In the genomic region with DNA sequence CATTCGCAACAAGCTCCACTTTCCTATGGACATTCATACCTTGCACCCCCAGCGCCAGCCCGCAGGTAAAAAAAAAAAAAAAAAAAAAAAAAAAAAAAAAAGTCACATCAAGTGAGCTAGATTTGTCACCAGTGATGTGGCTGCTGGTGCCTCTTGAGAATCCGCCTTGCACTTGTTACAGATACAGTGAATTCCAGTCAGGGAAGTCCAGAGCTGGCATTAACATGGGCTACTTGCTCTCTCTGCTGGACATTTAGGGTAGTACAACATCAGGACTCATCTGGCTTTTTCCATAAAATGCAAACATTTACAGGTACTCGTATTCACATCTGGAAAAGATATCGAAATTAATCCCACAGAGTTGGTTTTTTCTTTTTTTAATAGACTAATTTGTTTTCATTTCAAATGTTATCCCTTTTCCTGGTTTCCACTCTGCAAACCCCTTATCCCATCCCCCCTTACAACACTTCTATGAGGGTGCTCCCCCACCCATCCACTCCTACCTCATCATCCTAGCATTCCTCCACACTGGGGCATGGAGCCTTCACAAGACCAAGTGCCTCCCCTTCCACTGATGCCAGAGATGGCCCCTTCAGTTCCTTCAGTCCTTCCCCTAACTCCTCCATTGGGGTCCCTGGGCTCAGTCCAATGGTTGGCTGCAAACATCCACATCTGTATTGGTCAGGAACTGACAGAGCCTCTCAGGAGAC, we compare ENCODE assay signal across 8 mouse cellular contexts. TPM values are rescaled to one million over a fixed set of nuclear protein-coding genes. Genes with fewer than 3 reads are reported as not detected.
DNase-seq lines count a peak whose midpoint lies in the region; ATAC-seq and TF ChIP-seq lines count a peak whose summit lies in the region.

No protein-coding gene starts in this region.

- 59% methylated on average over 6 of the region's 6 CpGs for WGBS in heart, embryonic 16.5 days
- 54% methylated on average over 6 of the region's 6 CpGs for WGBS in stomach, embryonic 16.5 days

- no peak overlapping the region for H3K27ac ChIP-seq in MEL (ENCODE audit: control insufficient read depth, low read depth, low read length)
- H3K27ac ChIP-seq in heart, embryonic 16.5 days (ENCODE audit: low read length) = no peak overlapping the region
- H3K27ac ChIP-seq in stomach, embryonic 16.5 days (ENCODE audit: low read length) = no peak overlapping the region

- TF ChIP-seq CTCF in MEL (IDR thresholded peaks at IDR 0.05 in 2 of 3, conservative IDR thresholded peaks at IDR 0.05 in 1 of 3; ENCODE audit: control insufficient read depth in 1 of 3, insufficient read depth in 1 of 3, low read depth in 2 of 3, low read length in 3 of 3, poor library complexity in 1 of 3, severe bottlenecking in 1 of 3) = peak; percentile 56 to 93 (median 68)

- H3K4me2 ChIP-seq in heart, embryonic 16.5 days (ENCODE audit: low read depth, low read length) = no peak overlapping the region
- no peak overlapping the region for H3K4me2 ChIP-seq in stomach, embryonic 16.5 days (ENCODE audit: low read depth, low read length)

- peak; percentile 97 for TF ChIP-seq RAD21 in MEL (IDR thresholded peaks at IDR 0.05; ENCODE audit: low read depth, low read length)

- H3K4me3 ChIP-seq in MEL (ENCODE audit: control insufficient read depth in 1 of 2, insufficient read depth in 1 of 2, low read depth in 2 of 2, low read length in 2 of 2) = no peak overlapping the region
- H3K4me3 ChIP-seq in heart, embryonic 16.5 days (ENCODE audit: low read length) = no peak overlapping the region
- H3K4me3 ChIP-seq in stomach, embryonic 16.5 days (replicated peaks; ENCODE audit: low read length) = no peak overlapping the region

- H3K9me3 ChIP-seq in MEL (replicated peaks; ENCODE audit: insufficient read depth, low read length) = no peaks in the 10 kb centered on the region
- no peaks in the 10 kb centered on the region for H3K9me3 ChIP-seq in heart, embryonic 16.5 days (replicated peaks; ENCODE audit: control insufficient read depth, low read length)
- no peaks in the 10 kb centered on the region for H3K9me3 ChIP-seq in stomach, embryonic 16.5 days (replicated peaks; ENCODE audit: control insufficient read depth, low read length)

- peak; percentile 42 for DNase-seq in adrenal gland, adult 2 months
- DNase-seq in adrenal gland, postnatal 4 days (ENCODE audit: low spot score in 2 of 2) = no peak
- peak; percentile 76 for DNase-seq in MEL (ENCODE audit: low read depth, low spot score)
- DNase-seq in kidney, postnatal 25 days = peak; percentile 44 to 75

- H3K27me3 ChIP-seq in MEL (ENCODE audit: control insufficient read depth in 1 of 2, insufficient read depth in 2 of 2, low read length in 2 of 2) = no peaks in the 10 kb centered on the region
- no peaks in the 10 kb centered on the region for H3K27me3 ChIP-seq in heart, embryonic 16.5 days (ENCODE audit: control insufficient read depth, insufficient read depth, low read length)
- H3K27me3 ChIP-seq in stomach, embryonic 16.5 days (ENCODE audit: control insufficient read depth, insufficient read depth, low read length) = no peaks in the 10 kb centered on the region

- ATAC-seq in common myeloid progenitor, adult 5-6 weeks (replicated peaks; ENCODE audit: low read depth, poor library complexity, severe bottlenecking) = peak; percentile 67
- ATAC-seq in heart, embryonic 16.5 days (replicated peaks; ENCODE audit: extremely low read depth, insufficient read depth, low FRiP score) = peak; percentile 38; the same call in 1 of the 2 replicates
- peak; percentile 45; the same call in 1 of the 2 replicates for ATAC-seq in megakaryocyte, adult 5-6 weeks (ENCODE audit: poor library complexity, severe bottlenecking)
- ATAC-seq in stomach, embryonic 16.5 days (ENCODE audit: insufficient read depth, low FRiP score) = peak; percentile 63; the same call in 1 of the 2 replicates

- H3K9ac ChIP-seq in MEL (ENCODE audit: control insufficient read depth, low read depth, low read length, poor library complexity, severe bottlenecking) = no peak overlapping the region
- H3K9ac ChIP-seq in heart, embryonic 16.5 days (ENCODE audit: low read length) = no peak overlapping the region
- no peak overlapping the region for H3K9ac ChIP-seq in stomach, embryonic 16.5 days (ENCODE audit: low read length)

- no peak for TF ChIP-seq POLR2A in MEL (IDR thresholded peaks at IDR 0.05; ENCODE audit: control insufficient read depth in 1 of 2, insufficient read depth in 1 of 2, low read depth in 1 of 2, low read length in 2 of 2, poor library complexity in 1 of 2)

- H3K4me1 ChIP-seq in MEL (ENCODE audit: control insufficient read depth in 1 of 2, insufficient read depth in 2 of 2, low read length in 2 of 2) = peaks cover 3 to 5% of the 10 kb centered on the region in 2 experiments; a peak in 3 of 4 replicates
- H3K4me1 ChIP-seq in heart, embryonic 16.5 days (ENCODE audit: control insufficient read depth, insufficient read depth, low read length) = peaks cover 9% of the 10 kb centered on the region
- 0 out of 2 replicates have a peak, but pooled peaks cover 4% of the 10 kb centered on the region for H3K4me1 ChIP-seq in stomach, embryonic 16.5 days (ENCODE audit: control insufficient read depth, insufficient read depth, low read length)

- no peaks in the 10 kb centered on the region; a peak in 2 of 4 replicates for H3K36me3 ChIP-seq in MEL (ENCODE audit: control insufficient read depth in 1 of 2, insufficient read depth in 2 of 2, low read length in 2 of 2)
- H3K36me3 ChIP-seq in heart, embryonic 16.5 days (ENCODE audit: control insufficient read depth, insufficient read depth) = peaks cover 20% of the 10 kb centered on the region
- peaks cover 4% of the 10 kb centered on the region; the same call in 1 of the 2 replicates for H3K36me3 ChIP-seq in stomach, embryonic 16.5 days (ENCODE audit: control insufficient read depth, insufficient read depth, low read length)

- TF ChIP-seq EP300 in MEL (IDR thresholded peaks at IDR 0.05; ENCODE audit: low read depth in 1 of 2, low read length in 2 of 2) = no peak

- H3K79me2 ChIP-seq in MEL (ENCODE audit: control insufficient read depth, insufficient read depth, low read length, poor library complexity) = no peaks in the 10 kb centered on the region

TF ChIP-seq in MEL, 35 proteins besides CTCF, POLR2A, EP300 and RAD21 (continues in another document):
- TF ChIP-seq ZMIZ1 (IDR thresholded peaks at IDR 0.05; ENCODE audit: low read depth, low read length) = no peak
- TF ChIP-seq CHD1 (IDR thresholded peaks at IDR 0.05; ENCODE audit: low read depth, low read length) = no peak
- TF ChIP-seq UBTF (IDR thresholded peaks at IDR 0.05; ENCODE audit: borderline replicate concordance, insufficient read depth, low read depth, low read length) = no peak
- no peak for TF ChIP-seq MYC (IDR thresholded peaks at IDR 0.05; ENCODE audit: low read depth, low read length)
- no peak for TF ChIP-seq ELF1 (IDR thresholded peaks at IDR 0.05; ENCODE audit: low read depth, low read length)
- no peak for TF ChIP-seq ETS1 (IDR thresholded peaks at IDR 0.05; ENCODE audit: low read depth, low read length)
- TF ChIP-seq SMC3 (IDR thresholded peaks at IDR 0.05; ENCODE audit: low read depth, low read length) = peak; percentile 97
- no peak for TF ChIP-seq USF2 (IDR thresholded peaks at IDR 0.05; ENCODE audit: borderline replicate concordance in 1 of 2, insufficient read depth in 1 of 2, low read depth in 1 of 2, low read length in 2 of 2)
- TF ChIP-seq TCF12 (IDR thresholded peaks at IDR 0.05; ENCODE audit: low read depth, low read length) = no peak
- TF ChIP-seq ZC3H11A (IDR thresholded peaks at IDR 0.05; ENCODE audit: low read depth, low read length) = peak; percentile 96
- TF ChIP-seq TBP (IDR thresholded peaks at IDR 0.05; ENCODE audit: low read depth, low read length) = no peak
- no peak for TF ChIP-seq POLR2AphosphoS2 (IDR thresholded peaks at IDR 0.05; ENCODE audit: low read length)

RNA-seq across cellular contexts. Expression of a gene that starts 23.6 kb away (rescaled TPM):
- 1 to 10 TPM; 3.5 to 6.5 TPM for total RNA-seq in adrenal gland, adult 2 months (2021)
- 2.0 and 2.4 TPM in 2 replicates for polyA plus RNA-seq in adrenal gland, adult 2 months (2012; rRNA removed)
- total RNA-seq in adrenal gland, postnatal 4 days (2021) = 10 to 100 TPM; 10.9 to 14.2 TPM
- total RNA-seq in MEL (2012; rRNA removed) = 1.1 and 1.3 TPM in 2 replicates
- polyA plus RNA-seq in MEL (2012; ENCODE audit: insufficient read depth in 1 of 2, insufficient read length in 2 of 2, low read depth in 1 of 2, low replicate concordance in 2 of 2, missing spikeins in 1 of 2) = 1 to 10 TPM in 1 of 2 experiments, not detected in 1; 2.8 TPM
- 0.63 and 1.3 TPM in 2 replicates for total RNA-seq in common myeloid progenitor, adult 5-6 weeks (2017)
- polyA plus RNA-seq in heart, embryonic 16.5 days (2015; fragmentation: Nextera tagmentation; extraction: Ambion mirVana) = 3.9 and 4.5 TPM in 2 replicates
- 1.0 and 1.1 TPM in 2 replicates for total RNA-seq in megakaryocyte, adult 5-6 weeks (2015)
- 1.9 and 2.7 TPM in 2 replicates for total RNA-seq in megakaryocyte, adult 5-6 weeks (2017)
- 5.4 and 5.6 TPM in 2 replicates for polyA plus RNA-seq in stomach, embryonic 16.5 days (2015; fragmentation: Nextera tagmentation; extraction: Ambion mirVana)

RNA-seq across cellular contexts. Expression of a gene that starts 36.5 kb away (rescaled TPM):
- total RNA-seq in adrenal gland, adult 2 months (2021) = 10 to 100 TPM; 14.7 to 19.2 TPM
- 14.9 and 16.0 TPM in 2 replicates for polyA plus RNA-seq in adrenal gland, adult 2 months (2012; rRNA removed)
- total RNA-seq in adrenal gland, postnatal 4 days (2021) = 10 to 100 TPM; 24.7 to 30.2 TPM
- total RNA-seq in MEL (2012; rRNA removed) = 20.2 and 23.0 TPM in 2 replicates
- polyA plus RNA-seq in MEL (2012; ENCODE audit: insufficient read depth in 1 of 2, insufficient read length in 2 of 2, low read depth in 1 of 2, low replicate concordance in 2 of 2, missing spikeins in 1 of 2) = 10 to 100 TPM in 1 of 2 experiments, not detected in 1; 23.3 TPM
- 12.2 and 28.9 TPM in 2 replicates for total RNA-seq in common myeloid progenitor, adult 5-6 weeks (2017)
- 42.9 and 46.0 TPM in 2 replicates for polyA plus RNA-seq in heart, embryonic 16.5 days (2015; fragmentation: Nextera tagmentation; extraction: Ambion mirVana)
- 2.0 and 4.2 TPM in 2 replicates for total RNA-seq in megakaryocyte, adult 5-6 weeks (2015)
- total RNA-seq in megakaryocyte, adult 5-6 weeks (2017) = 1.7 and 3.2 TPM in 2 replicates
- polyA plus RNA-seq in stomach, embryonic 16.5 days (2015; fragmentation: Nextera tagmentation; extraction: Ambion mirVana) = 42.3 and 45.1 TPM in 2 replicates

RNA-seq across cellular contexts. Expression of a gene that starts 45.6 kb away (rescaled TPM):
- 10 to 100 TPM; 36.6 to 40.3 TPM for total RNA-seq in adrenal gland, adult 2 months (2021)
- polyA plus RNA-seq in adrenal gland, adult 2 months (2012; rRNA removed) = 2.3 and 2.9 TPM in 2 replicates
- total RNA-seq in adrenal gland, postnatal 4 days (2021) = 10 to 100 TPM; 62.1 to 70.1 TPM
- total RNA-seq in MEL (2012; rRNA removed) = 57.1 and 64.7 TPM in 2 replicates
- 10 to 100 TPM; 44.0 to 45.3 TPM for polyA plus RNA-seq in MEL (2012; ENCODE audit: insufficient read depth in 1 of 2, insufficient read length in 2 of 2, low read depth in 1 of 2, low replicate concordance in 2 of 2, missing spikeins in 1 of 2)
- total RNA-seq in common myeloid progenitor, adult 5-6 weeks (2017) = 107 and 117 TPM in 2 replicates
- 61.1 and 63.6 TPM in 2 replicates for polyA plus RNA-seq in heart, embryonic 16.5 days (2015; fragmentation: Nextera tagmentation; extraction: Ambion mirVana)
- total RNA-seq in megakaryocyte, adult 5-6 weeks (2015) = 80.5 and 83.5 TPM in 2 replicates
- 94.2 and 101 TPM in 2 replicates for total RNA-seq in megakaryocyte, adult 5-6 weeks (2017)
- polyA plus RNA-seq in stomach, embryonic 16.5 days (2015; fragmentation: Nextera tagmentation; extraction: Ambion mirVana) = 54.3 and 64.1 TPM in 2 replicates

Comparison
In these comparisons a context has a peak if more than half of its experiments do, and no peak if none do; other contexts are left out.
1. DNase-seq: peak in adrenal gland, adult 2 months (single experiment), MEL (single experiment) and kidney, postnatal 25 days (2 of 2); none in adrenal gland, postnatal 4 days (0 of 2).
2. Peak in every context shown above with its lines, with median percentiles within 50 percentile points of each other: ATAC-seq.